Mouse (Mus musculus): ENCODE data around the gene Gm45711. TPM values are rescaled to one million over a fixed set of nuclear protein-coding genes. Genes with fewer than 3 reads are reported as not detected.

Gene Gm45711
- total and polyA plus RNA-seq, 3 experiments: not detected

GRCm38 (mm10) chr8:104247908-104248275, 62.0 kb downstream of the Gm45711 start:
- DNase-seq (ENCODE audit: low read depth, low spot score): peak; percentile 61
- H3K36me3 ChIP-seq (ENCODE audit: control insufficient read depth in 1 of 2, insufficient read depth in 2 of 2, low read length in 2 of 2): peaks cover 0 to 17% of the 10 kb centered on the region in 2 experiments; a peak in 2 of 4 replicates
- H3K4me3 ChIP-seq (ENCODE audit: control insufficient read depth in 1 of 2, insufficient read depth in 1 of 2, low read depth in 2 of 2, low read length in 2 of 2): peak overlapping the region; percentile 90 to 94
- 0 out of 2 replicates have a peak, but pooled peaks have one; percentile 2 for TF ChIP-seq TCF12 (IDR thresholded peaks at IDR 0.05; ENCODE audit: low read depth, low read length)
- TF ChIP-seq E2F4 (IDR thresholded peaks at IDR 0.05; ENCODE audit: borderline replicate concordance, low read depth, low read length): no peak
- peak; percentile 51 for TF ChIP-seq MXI1 (IDR thresholded peaks at IDR 0.05; ENCODE audit: low read depth, low read length)
- no peaks in the 10 kb centered on the region for H3K27me3 ChIP-seq (ENCODE audit: control insufficient read depth in 1 of 2, insufficient read depth in 2 of 2, low read length in 2 of 2)
- no peaks in the 10 kb centered on the region for H3K9me3 ChIP-seq (replicated peaks; ENCODE audit: insufficient read depth, low read length)
- H3K4me1 ChIP-seq (ENCODE audit: control insufficient read depth in 1 of 2, insufficient read depth in 2 of 2, low read length in 2 of 2): peaks cover 8 to 31% of the 10 kb centered on the region in 2 experiments
- peak overlapping the region; percentile 91 for H3K9ac ChIP-seq (ENCODE audit: control insufficient read depth, low read depth, low read length, poor library complexity, severe bottlenecking)
- H3K27ac ChIP-seq (ENCODE audit: control insufficient read depth, low read depth, low read length): peak overlapping the region; percentile 74
- H3K79me2 ChIP-seq (ENCODE audit: control insufficient read depth, insufficient read depth, low read length, poor library complexity): peaks cover 7% of the 10 kb centered on the region

- Histone ChIP-seq H3K36me3 (ENCODE audit: control insufficient read depth in 1 of 2, insufficient read depth in 2 of 2, low read length in 2 of 2) (peaks cover 0 to 18% of the 10 kb centered on the region in 2 experiments; a peak in 2 of 4 replicates), H3K9me3 (replicated peaks; ENCODE audit: insufficient read depth, low read length) (no peaks in the 10 kb centered on the region), H3K27ac (ENCODE audit: control insufficient read depth, low read depth, low read length) (peak overlapping the region; percentile 74), H3K4me3 (ENCODE audit: control insufficient read depth in 1 of 2, insufficient read depth in 1 of 2, low read depth in 2 of 2, low read length in 2 of 2) (peak overlapping the region; percentile 90 to 94), H3K4me1 (ENCODE audit: control insufficient read depth in 1 of 2, insufficient read depth in 2 of 2, low read length in 2 of 2) (peaks cover 10 to 37% of the 10 kb centered on the region in 2 experiments), H3K27me3 (ENCODE audit: control insufficient read depth in 1 of 2, insufficient read depth in 2 of 2, low read length in 2 of 2) (no peaks in the 10 kb centered on the region), H3K79me2 (ENCODE audit: control insufficient read depth, insufficient read depth, low read length, poor library complexity) (peaks cover 7% of the 10 kb centered on the region), H3K9ac (ENCODE audit: control insufficient read depth, low read depth, low read length, poor library complexity, severe bottlenecking) (peak overlapping the region; percentile 91)
- TF ChIP-seq MEF2A (IDR thresholded peaks at IDR 0.05; ENCODE audit: extremely low read depth, insufficient replicate concordance, low read depth, low read length, poor library complexity, severe bottlenecking) (no peak), CHD1 (IDR thresholded peaks at IDR 0.05; ENCODE audit: low read depth, low read length) (peak; percentile 92; the same call in 1 of the 2 replicates), E2F4 (IDR thresholded peaks at IDR 0.05; ENCODE audit: borderline replicate concordance, low read depth, low read length) (no peak), CTCF (IDR thresholded peaks at IDR 0.05 in 2 of 3, conservative IDR thresholded peaks at IDR 0.05 in 1 of 3; ENCODE audit: control insufficient read depth in 1 of 3, insufficient read depth in 1 of 3, low read depth in 2 of 3, low read length in 3 of 3, poor library complexity in 1 of 3, severe bottlenecking in 1 of 3) (no peak), JUND (IDR thresholded peaks at IDR 0.05; ENCODE audit: low read depth, low read length) (no peak), GATA1 (IDR thresholded peaks at IDR 0.05; ENCODE audit: low read depth, low read length) (peak; percentile 50; the same call in 1 of the 2 replicates), TCF12 (IDR thresholded peaks at IDR 0.05; ENCODE audit: low read depth, low read length) (peak; percentile 7; the same call in 1 of the 2 replicates), ZMIZ1 (IDR thresholded peaks at IDR 0.05; ENCODE audit: low read depth, low read length) (no peak), MXI1 (IDR thresholded peaks at IDR 0.05; ENCODE audit: low read depth, low read length) (peak; percentile 0; the same call in 1 of the 2 replicates), EP300 (IDR thresholded peaks at IDR 0.05; ENCODE audit: low read depth in 1 of 2, low read length in 2 of 2) (peak in 1 of 2 experiments; percentile 32; a peak in 1 of 4 replicates), POLR2AphosphoS5 (IDR thresholded peaks at IDR 0.05; ENCODE audit: borderline replicate concordance, low read depth, low read length) (no peak), MAX (IDR thresholded peaks at IDR 0.05; ENCODE audit: low read length) (peak; percentile 26; the same call in 1 of the 2 replicates), ELF1 (IDR thresholded peaks at IDR 0.05; ENCODE audit: low read depth, low read length) (no peak), NELFE (IDR thresholded peaks at IDR 0.05; ENCODE audit: low read depth, low read length) (no peak), USF2 (IDR thresholded peaks at IDR 0.05; ENCODE audit: borderline replicate concordance in 1 of 2, insufficient read depth in 1 of 2, low read depth in 1 of 2, low read length in 2 of 2) (no peak), NRF1 (IDR thresholded peaks at IDR 0.05; ENCODE audit: insufficient read depth, low read depth, low read length, poor library complexity, severe bottlenecking) (no peak), MYC (IDR thresholded peaks at IDR 0.05; ENCODE audit: low read depth, low read length) (0 out of 2 replicates have a peak, but pooled peaks have one; percentile 28), ZNF384 (IDR thresholded peaks at IDR 0.05; ENCODE audit: low read depth, low read length) (peak; percentile 87), SIN3A (IDR thresholded peaks at IDR 0.05; ENCODE audit: low read length) (peak; percentile 13), ETS1 (IDR thresholded peaks at IDR 0.05; ENCODE audit: low read depth, low read length) (no peak), POLR2A (IDR thresholded peaks at IDR 0.05; ENCODE audit: control insufficient read depth in 1 of 2, insufficient read depth in 1 of 2, low read depth in 1 of 2, low read length in 2 of 2, poor library complexity in 1 of 2) (peak; percentile 40 to 41; a peak in 1 of 4 replicates), USF1 (IDR thresholded peaks at IDR 0.05; ENCODE audit: low read depth, low read length) (no peak)
- peak; percentile 78 for DNase-seq (ENCODE audit: low read depth, low spot score)
Measured at GRCm38 (mm10) chr8:104247054-104247907, 62.6 kb downstream of the Gm45711 start.

All from MEL (cell line).